Mouse (Mus musculus) megakaryocyte-erythroid progenitor cell, adult 5 weeks (primary cell): ENCODE data around the gene Ret. TPM values are rescaled to one million over a fixed set of nuclear protein-coding genes. Genes with fewer than 3 reads are reported as not detected.

Experiments used
- polyA plus RNA-seq: library from polyadenylated mRNA; stranded (reverse); fragments of >175 nt; gene quantifications from 2 replicates; pipeline ENCODE4 v1.2.3, GENCODE M21; 2012

Gene Ret
- polyA plus RNA-seq: 0.04 and 0.17 TPM in 2 replicates

DNA sequence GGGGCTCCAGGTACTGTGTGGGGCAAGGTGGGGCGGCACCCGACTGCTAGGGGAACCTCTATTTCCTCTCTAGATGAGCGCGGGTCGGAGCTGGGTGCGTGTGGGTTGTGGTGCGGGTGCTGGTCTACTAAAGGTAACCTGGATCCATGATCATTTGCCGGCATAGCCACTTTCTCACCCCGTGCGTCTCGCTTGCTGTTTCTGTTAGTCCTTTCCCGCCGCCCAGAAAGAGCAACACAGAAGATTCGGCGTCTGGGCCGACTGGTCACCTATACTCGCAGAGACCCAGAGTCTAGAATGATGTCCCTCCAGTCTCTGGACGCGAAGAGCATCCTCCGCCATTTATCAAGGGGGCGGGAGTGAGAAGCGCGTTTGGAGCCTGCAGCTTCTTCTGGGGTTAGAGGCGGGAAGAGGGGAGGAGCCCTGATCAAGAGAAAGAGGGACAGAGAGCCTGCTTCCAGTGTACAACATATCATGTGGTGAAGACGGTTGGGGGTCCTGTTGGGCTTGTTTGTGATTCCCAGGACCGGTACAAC is at the start of gene Ret:
Gene Ret (minus strand): TSS at position 279 of the 536 bp plus-strand sequence.

DNA sequence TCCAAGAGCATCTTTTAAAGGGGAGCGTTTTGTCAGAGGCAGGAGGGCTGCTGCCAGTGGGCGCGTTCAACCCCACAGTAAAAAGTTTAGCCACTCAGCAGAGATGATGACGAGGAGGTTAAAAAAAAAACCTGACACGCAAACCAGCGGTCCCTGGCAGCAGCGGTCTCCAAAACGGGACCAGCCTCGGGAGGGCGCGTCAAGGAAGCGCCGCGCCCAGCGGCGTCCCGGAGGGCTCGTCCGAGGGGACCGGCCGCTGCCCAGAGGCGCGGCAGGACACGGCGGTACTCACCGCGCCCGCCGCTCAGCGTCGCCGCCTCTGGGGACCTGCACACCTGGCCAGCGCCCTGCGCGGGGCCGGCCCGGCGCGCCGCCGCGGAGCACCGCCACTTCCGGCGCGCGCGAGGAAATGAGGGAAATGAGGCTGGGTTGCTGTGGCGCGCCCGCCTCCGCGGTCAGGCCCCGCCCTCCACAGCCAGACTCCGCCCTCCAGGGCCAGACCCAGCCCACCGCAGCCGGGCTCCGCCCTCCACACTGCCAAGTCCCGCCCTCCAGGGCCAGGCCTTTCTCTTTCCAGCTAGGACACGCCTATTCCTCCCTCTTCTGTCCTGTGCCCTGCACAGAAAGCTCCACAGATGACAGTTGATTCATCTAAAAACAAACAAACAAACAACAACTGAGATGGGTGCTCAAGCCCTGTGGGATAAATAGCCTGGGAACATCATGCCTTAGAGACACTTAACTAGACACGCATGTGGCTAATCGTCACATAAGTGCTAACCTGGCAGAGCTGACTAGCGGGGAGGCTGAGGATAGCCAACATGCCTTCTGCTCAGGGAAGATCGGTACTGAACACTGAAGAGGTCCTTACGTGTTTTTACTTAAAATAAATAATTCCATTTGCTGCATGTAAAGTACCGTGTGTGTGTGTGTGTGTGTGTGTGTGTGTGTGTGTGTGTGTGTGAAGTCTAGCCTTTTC is 58.5 kb downstream of the Ret start, which contains the start of gene Csgalnact2:
Gene Csgalnact2 (minus strand): TSS at position 410 of the 979 bp plus-strand sequence.

Other genes starting within 250 kb of the Ret start
- 0.05 TPM in 1 of 2 replicates, not detected in the other for gene Rasgef1a, start 186.3 kb downstream of the Ret start, polyA plus RNA-seq
- 21.0 and 26.4 TPM in 2 replicates for gene Csgalnact2, start 58.6 kb downstream of the Ret start, polyA plus RNA-seq
- gene Bms1, start 221.8 kb upstream of the Ret start, polyA plus RNA-seq: 80.1 and 85.3 TPM in 2 replicates